Mouse (Mus musculus) E14TG2a.4 (cell line): ENCODE results near the gene Dgkg.

Experiments
- NANOG ChIP-seq: IDR thresholded peaks from 2 replicates; pipeline ENCODE4 v1.6.1; 2014; ENCODE audit warnings: borderline replicate concordance, low read length, mixed read lengths
- POU5F1 ChIP-seq: IDR thresholded peaks from 2 replicates; pipeline ENCODE4 v1.6.1; 2014; ENCODE audit warnings: low read length, borderline replicate concordance

- TF ChIP-seq POU5F1 (no peak), NANOG (no peak)
Measured at GRCm38 (mm10) chr16:22577656-22578055, 79.4 kb downstream of the Dgkg start.
